Mouse (Mus musculus) urinary bladder, postnatal 25 days (tissue): ENCODE data around the gene Nedd4.
"Not testable (repeated sequence)": the region's sequence is repeated elsewhere in the genome, so short reads cannot be mapped to it uniquely, and the experiment has no call there.

Source experiments
- DNase-seq: peaks from one replicate; pipeline ENCODE4 v3.0.0; 2022; ENCODE audit warnings: low spot score

Gene Nedd4

GRCm38 (mm10) chr9:72661895-72662661 lies at the start of gene Nedd4:
Gene Nedd4 (plus strand): TSS chr9:72662346.
- DNase-seq, result peak; percentile 96

- no peak for DNase-seq
These were observed 48.3 kb upstream of the Nedd4 start for GRCm38 (mm10) chr9:72613884-72614283.

- DNase-seq, result no peak
These were observed 47.2 kb upstream of the Nedd4 start for GRCm38 (mm10) chr9:72614786-72615480.

- DNase-seq, result no peak
These were observed 44.1 kb upstream of the Nedd4 start for GRCm38 (mm10) chr9:72618037-72618436.

- DNase-seq, result no peak
These were observed 38.5 kb upstream of the Nedd4 start for GRCm38 (mm10) chr9:72623605-72624004.

GRCm38 (mm10) chr9:72627598-72627997 lies 34.5 kb upstream of the Nedd4 start:
- no peak for DNase-seq

- DNase-seq, result no peak
These were observed 33.6 kb upstream of the Nedd4 start for GRCm38 (mm10) chr9:72628591-72628990.

- DNase-seq, result no peak
These were observed 29.9 kb upstream of the Nedd4 start for GRCm38 (mm10) chr9:72632198-72632597.

- DNase-seq, result no peak
These were observed 27.0 kb upstream of the Nedd4 start for GRCm38 (mm10) chr9:72635134-72635533.

- no peak for DNase-seq
These were observed 25.6 kb upstream of the Nedd4 start for GRCm38 (mm10) chr9:72636547-72636946.

GRCm38 (mm10) chr9:72637243-72637642 lies 24.9 kb upstream of the Nedd4 start:
- no peak for DNase-seq

GRCm38 (mm10) chr9:72638951-72639842 lies 22.9 kb upstream of the Nedd4 start:
- no peak for DNase-seq

- DNase-seq, result peak; percentile 68
These were observed 22.1 kb upstream of the Nedd4 start for GRCm38 (mm10) chr9:72639843-72640621.

- DNase-seq, result no peak
These were observed 21.5 kb upstream of the Nedd4 start for GRCm38 (mm10) chr9:72640642-72641041.

GRCm38 (mm10) chr9:72641093-72641680 lies 21.0 kb upstream of the Nedd4 start:
- DNase-seq, result no peak

GRCm38 (mm10) chr9:72642756-72643447 lies 19.2 kb upstream of the Nedd4 start:
- not testable (repeated sequence) for DNase-seq

- DNase-seq, result no peak
These were observed 18.3 kb upstream of the Nedd4 start for GRCm38 (mm10) chr9:72643651-72644417.

GRCm38 (mm10) chr9:72644418-72645110 lies 17.6 kb upstream of the Nedd4 start:
- DNase-seq, result no peak

- DNase-seq, result no peak
These were observed 12.4 kb upstream of the Nedd4 start for GRCm38 (mm10) chr9:72649781-72650180.
